ENCODE assay signal across 9 mouse cellular contexts in the genomic region with DNA sequence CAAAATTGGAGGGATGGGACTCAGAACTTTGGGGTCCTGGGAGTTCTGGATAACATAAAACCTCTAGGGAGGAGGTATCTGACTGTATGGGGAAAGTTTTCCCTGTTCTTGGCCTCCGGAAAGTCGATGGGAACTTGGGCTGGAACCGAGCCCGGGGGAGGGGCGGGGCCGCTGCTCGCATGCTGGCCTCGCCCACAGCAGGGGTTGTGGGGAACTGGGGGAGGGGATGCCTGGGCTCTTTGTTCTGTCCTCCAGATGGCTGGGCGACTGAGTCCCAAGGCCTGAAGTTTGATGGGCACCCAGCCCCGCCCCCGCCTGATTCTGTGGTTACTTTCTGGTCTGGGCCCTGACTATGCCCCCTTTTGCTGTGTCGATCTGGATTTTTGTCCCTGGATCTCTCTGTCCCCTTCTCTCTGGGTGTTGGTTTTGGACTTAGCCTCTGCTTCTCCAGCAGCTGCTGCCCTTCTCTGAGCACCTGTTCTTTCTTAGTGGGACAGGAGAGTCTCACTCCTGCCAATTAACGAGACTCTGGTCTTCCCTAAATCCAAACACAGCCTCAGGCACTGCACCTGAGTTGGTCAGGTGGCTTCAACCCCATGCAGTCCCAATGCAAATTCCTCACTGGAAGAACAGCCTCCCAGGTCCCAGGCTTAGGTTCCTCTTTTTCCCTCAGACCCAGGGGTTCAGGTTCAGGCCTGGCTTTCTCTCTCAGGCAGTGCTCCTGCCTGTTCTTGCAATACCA. TPM values are rescaled to one million over a fixed set of nuclear protein-coding genes. Genes with fewer than 3 reads are reported as not detected.
A peak's percentile ranks its signal among the peaks of the same experiment; 100 is the strongest.
DNase-seq lines count a peak whose midpoint lies in the region; ATAC-seq and TF ChIP-seq lines count a peak whose summit lies in the region.
"Had no signal": no experiment of that assay in that cellular context is flagged by ENCODE, and none has a peak within 500 bp of the region (broad histone marks: within the 10 kb centered on the region; RNA-seq: fewer than 3 reads in every experiment).

No protein-coding gene starts in this region.

- peaks cover 52% of the 10 kb centered on the region for H3K4me1 ChIP-seq in kidney, embryonic 15.5 days
- peaks cover 23% of the 10 kb centered on the region for H3K4me1 ChIP-seq in stomach, embryonic 16.5 days (ENCODE audit: control insufficient read depth, insufficient read depth, low read length)

- peak overlapping the region; percentile 87 for H3K4me3 ChIP-seq in kidney, embryonic 15.5 days (replicated peaks)
- peak overlapping the region; percentile 88 for H3K4me3 ChIP-seq in stomach, embryonic 16.5 days (replicated peaks; ENCODE audit: low read length)

- DNase-seq in cerebellum, postnatal 10 days: peak; percentile 89 to 95
- DNase-seq in cerebellum, adult 11 months: no peak
- peak; percentile 97 for DNase-seq in brain, embryonic 14.5 days (ENCODE audit: low read depth)
- DNase-seq in gastrocnemius, postnatal 4 days (ENCODE audit: low spot score in 2 of 2): peak; percentile 59 to 82
- peak; percentile 83 for DNase-seq in lung, postnatal 14 days
- DNase-seq in cerebellum, adult 11-12 months: no peak

- peak overlapping the region; percentile 75 for H3K4me2 ChIP-seq in kidney, embryonic 15.5 days
- peak overlapping the region; percentile 70 for H3K4me2 ChIP-seq in stomach, embryonic 16.5 days (ENCODE audit: low read depth, low read length)

- peaks cover 9% of the 10 kb centered on the region for H3K27me3 ChIP-seq in kidney, embryonic 15.5 days
- peaks cover 3% of the 10 kb centered on the region for H3K27me3 ChIP-seq in stomach, embryonic 16.5 days (ENCODE audit: control insufficient read depth, insufficient read depth, low read length)

- 2% methylated on average over 13 of the region's 13 CpGs for WGBS in kidney, embryonic 15.5 days
- 2% methylated on average over 13 of the region's 13 CpGs for WGBS in stomach, embryonic 16.5 days

- H3K27ac ChIP-seq in kidney, embryonic 15.5 days: peak overlapping the region; percentile 96
- peak overlapping the region; percentile 94 for H3K27ac ChIP-seq in stomach, embryonic 16.5 days (ENCODE audit: low read length)

- ATAC-seq in kidney, embryonic 15.5 days (replicated peaks; ENCODE audit: low FRiP score): peak; percentile 84
- peak; percentile 85 for ATAC-seq in stomach, embryonic 16.5 days (ENCODE audit: insufficient read depth, low FRiP score)

- H3K9me3 ChIP-seq in kidney, embryonic 15.5 days (replicated peaks): no peaks in the 10 kb centered on the region
- H3K9me3 ChIP-seq in stomach, embryonic 16.5 days (replicated peaks; ENCODE audit: control insufficient read depth, low read length): no peaks in the 10 kb centered on the region

- peak overlapping the region; percentile 98 for H3K9ac ChIP-seq in kidney, embryonic 15.5 days
- peak overlapping the region; percentile 96 for H3K9ac ChIP-seq in stomach, embryonic 16.5 days (ENCODE audit: low read length)

- peaks cover 46% of the 10 kb centered on the region for H3K36me3 ChIP-seq in kidney, embryonic 15.5 days
- H3K36me3 ChIP-seq in stomach, embryonic 16.5 days (ENCODE audit: control insufficient read depth, insufficient read depth, low read length): peaks cover 16% of the 10 kb centered on the region

- TF ChIP-seq CTCF in brain, embryonic 14.5 days (IDR thresholded peaks at IDR 0.05; ENCODE audit: borderline replicate concordance, extremely low read depth, insufficient read depth, insufficient read length): no peak

- 0 out of 2 replicates have a peak, but pooled peaks have one; percentile 21 for TF ChIP-seq POLR2A in brain, embryonic 14.5 days (IDR thresholded peaks at IDR 0.05; ENCODE audit: borderline replicate concordance, extremely low read depth, insufficient read depth, insufficient read length, poor library complexity, severe bottlenecking)

RNA-seq across cellular contexts. Expression of gene Tead2, which starts 1.1 kb away (rescaled TPM):
- 184 and 312 TPM in 2 replicates for polyA plus RNA-seq in brain, embryonic 14.5 days (2012; rRNA removed)
- total RNA-seq in gastrocnemius, postnatal 4 days (2021): 10 to 100 TPM; 40.0 to 51.4 TPM
- polyA plus RNA-seq in kidney, embryonic 15.5 days (2015; fragmentation: Nextera tagmentation; extraction: Ambion mirVana): 196 and 207 TPM in 2 replicates
- 93.9 and 101 TPM in 2 replicates for polyA plus RNA-seq in stomach, embryonic 16.5 days (2015; fragmentation: Nextera tagmentation; extraction: Ambion mirVana)

RNA-seq across cellular contexts. Expression of gene Dkkl1, which starts 4.7 kb away (rescaled TPM):
- polyA plus RNA-seq in brain, embryonic 14.5 days (2012; rRNA removed): 1.4 and 2.1 TPM in 2 replicates
- total RNA-seq in gastrocnemius, postnatal 4 days (2021): not detected
- 0.97 and 1.4 TPM in 2 replicates for polyA plus RNA-seq in kidney, embryonic 15.5 days (2015; fragmentation: Nextera tagmentation; extraction: Ambion mirVana)
- 2.1 and 4.9 TPM in 2 replicates for polyA plus RNA-seq in stomach, embryonic 16.5 days (2015; fragmentation: Nextera tagmentation; extraction: Ambion mirVana)

RNA-seq across cellular contexts. Expression of gene Ccdc155, which starts 11.9 kb away (rescaled TPM):
- 0.70 and 1.1 TPM in 2 replicates for polyA plus RNA-seq in brain, embryonic 14.5 days (2012; rRNA removed)
- total RNA-seq in gastrocnemius, postnatal 4 days (2021): 1 to 10 TPM; 3.2 to 4.9 TPM
- 0.78 and 1.1 TPM in 2 replicates for polyA plus RNA-seq in kidney, embryonic 15.5 days (2015; fragmentation: Nextera tagmentation; extraction: Ambion mirVana)
- polyA plus RNA-seq in stomach, embryonic 16.5 days (2015; fragmentation: Nextera tagmentation; extraction: Ambion mirVana): 0.55 and 1.5 TPM in 2 replicates

RNA-seq across cellular contexts. Expression of gene Cd37, which starts 22.3 kb away (rescaled TPM):
- polyA plus RNA-seq in brain, embryonic 14.5 days (2012; rRNA removed): 1.4 and 1.5 TPM in 2 replicates
- 1 to 10 TPM; 3.7 to 4.8 TPM for total RNA-seq in gastrocnemius, postnatal 4 days (2021)
- 1.2 and 2.4 TPM in 2 replicates for polyA plus RNA-seq in kidney, embryonic 15.5 days (2015; fragmentation: Nextera tagmentation; extraction: Ambion mirVana)
- polyA plus RNA-seq in stomach, embryonic 16.5 days (2015; fragmentation: Nextera tagmentation; extraction: Ambion mirVana): 2.7 and 5.0 TPM in 2 replicates

RNA-seq across cellular contexts. Expression of gene Slc6a16, which starts 24.3 kb away (rescaled TPM):
- 0.70 and 0.86 TPM in 2 replicates for polyA plus RNA-seq in brain, embryonic 14.5 days (2012; rRNA removed)
- not detected for total RNA-seq in gastrocnemius, postnatal 4 days (2021)
- polyA plus RNA-seq in kidney, embryonic 15.5 days (2015; fragmentation: Nextera tagmentation; extraction: Ambion mirVana): 0.10 and 0.23 TPM in 2 replicates
- polyA plus RNA-seq in stomach, embryonic 16.5 days (2015; fragmentation: Nextera tagmentation; extraction: Ambion mirVana): not detected in 2 replicates
- polyA plus RNA-seq: large intestine, adult 2 months had no signal

Comparison
In these comparisons a context has a peak if more than half of its experiments do, and no peak if none do; other contexts are left out.
1. DNase-seq: peak in cerebellum, postnatal 10 days (2 of 2), brain, embryonic 14.5 days (single experiment), gastrocnemius, postnatal 4 days (2 of 2) and lung, postnatal 14 days (single experiment); none in cerebellum, adult 11 months (single experiment) and cerebellum, adult 11-12 months (single experiment).